Mouse (Mus musculus) T-helper 1 cell (primary cell): Measurements from ENCODE around the gene Dvl3.

Experiments used
- in situ Hi-C: fragments of 300-600 bp; cut with MboI, MseI; formaldehyde crosslinking; loops from one replicate; pipeline ENCODE4 v1.15.1; 2025; ENCODE audit warnings: high pct_unique_total_duplicates

Dvl3 gene

DNA sequence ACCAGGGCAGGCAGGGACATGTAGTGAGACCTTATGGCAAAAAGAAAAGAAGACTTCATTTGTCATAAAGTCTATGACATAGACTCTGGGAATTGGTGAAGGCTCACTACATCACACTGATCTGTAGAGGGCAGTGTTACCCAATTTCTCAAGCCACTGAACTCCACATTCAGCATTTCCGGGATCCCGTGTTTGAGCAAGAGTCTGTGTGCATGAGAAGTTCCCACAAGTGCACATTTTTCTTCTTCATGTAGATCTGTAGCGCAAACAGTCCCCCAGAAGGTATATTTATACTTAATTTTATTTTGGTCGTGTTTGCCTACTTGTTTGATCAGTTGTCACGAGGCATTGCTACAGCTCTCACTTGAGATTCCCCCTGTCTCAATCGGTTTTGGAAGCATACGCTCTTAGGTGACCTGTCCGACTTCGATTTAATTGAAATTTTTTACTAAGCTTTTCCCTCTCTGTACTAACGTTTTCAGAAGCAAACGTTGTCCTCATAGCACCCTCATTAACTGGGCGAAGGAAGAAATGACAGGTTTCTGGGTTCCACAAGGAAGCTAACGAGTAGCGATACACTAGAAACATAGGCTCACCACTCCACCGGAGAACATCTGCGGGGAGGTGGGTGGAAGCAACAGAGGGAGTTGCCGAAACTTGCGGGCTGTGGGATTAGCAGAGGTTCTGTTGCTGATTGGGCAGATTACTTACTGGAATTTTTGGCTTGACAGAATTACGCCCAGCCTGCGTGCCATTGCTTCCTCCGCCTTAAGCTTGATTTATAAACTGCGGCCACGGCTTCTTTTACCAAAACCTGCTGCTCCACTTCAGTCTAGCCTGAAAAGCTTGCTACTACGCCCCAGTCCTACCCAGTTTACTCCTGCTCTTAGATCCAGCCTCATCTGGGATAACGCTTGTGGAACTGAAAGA lies 19.8 kb upstream of the Dvl3 start:
- in situ Hi-C loops = no loop called here

DNA sequence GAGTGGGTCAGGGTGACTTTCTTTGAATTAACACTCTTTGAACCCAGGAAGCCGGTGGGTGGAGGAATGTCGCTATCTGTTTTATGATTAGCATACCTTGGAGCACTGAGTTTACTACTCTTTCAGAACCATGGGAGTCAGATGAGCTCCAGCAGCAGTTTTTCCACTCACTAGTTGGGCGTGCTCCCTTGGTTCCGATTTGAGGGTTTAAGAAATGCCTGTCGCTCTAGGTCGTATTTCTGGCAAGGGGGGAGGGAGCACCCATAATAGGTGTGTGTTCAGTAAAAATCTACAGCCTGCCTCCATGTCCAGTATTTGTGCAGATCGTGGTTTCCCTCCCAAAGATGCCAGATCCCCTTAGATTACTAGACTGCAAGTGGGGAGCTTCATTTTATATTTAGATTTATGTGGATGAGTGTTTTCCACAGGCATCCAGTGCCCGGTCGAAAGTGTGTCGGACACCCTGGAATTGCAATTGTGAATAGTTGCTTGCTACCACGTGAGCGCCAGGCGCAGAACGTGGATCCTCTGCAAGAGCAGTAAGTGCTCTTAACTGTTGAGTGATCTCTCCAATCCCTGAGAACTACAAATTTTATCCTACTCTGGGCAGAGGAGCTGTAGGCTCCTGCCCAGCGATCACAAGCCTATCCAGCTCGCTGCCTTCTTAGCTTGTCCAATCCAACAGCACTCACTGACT lies 18.7 kb upstream of the Dvl3 start:
- in situ Hi-C loops = no loop called here

DNA sequence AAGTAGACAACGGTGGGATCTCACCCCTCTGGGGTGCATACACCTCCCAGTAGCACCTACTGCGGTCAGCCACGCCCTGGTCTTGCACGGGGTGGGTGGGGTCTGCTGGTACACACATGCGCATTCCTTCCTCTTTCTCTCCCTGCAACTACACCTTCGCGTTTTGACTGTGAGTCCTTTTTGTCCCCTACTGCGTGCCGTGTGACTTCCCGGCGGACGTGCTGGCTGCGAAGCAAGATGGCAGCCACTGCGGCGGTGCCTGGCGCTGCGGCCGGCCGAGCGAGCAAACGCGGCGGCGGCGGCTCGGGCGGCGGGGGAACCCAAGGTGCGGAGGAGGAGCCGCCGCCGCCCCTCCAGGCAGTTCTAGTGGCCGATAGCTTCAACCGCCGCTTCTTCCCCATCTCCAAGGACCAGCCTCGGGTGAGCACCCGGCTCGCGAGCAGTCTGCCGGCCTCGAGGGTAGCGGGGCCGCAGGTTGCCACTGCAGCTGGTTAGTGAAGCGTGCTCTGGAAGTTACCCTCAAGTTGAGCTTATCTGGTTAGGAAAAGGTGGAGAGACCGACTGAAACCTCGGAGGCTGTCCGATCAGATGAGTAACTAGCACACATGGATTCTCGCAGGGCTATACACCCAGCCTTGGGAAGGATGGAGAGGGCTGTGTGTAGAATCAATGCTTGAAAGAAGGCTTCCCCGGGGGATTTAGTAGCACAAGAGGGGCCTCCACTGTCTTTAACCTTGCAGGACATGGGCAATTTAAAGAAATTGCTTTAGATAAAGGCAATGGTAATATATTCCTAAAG lies 17.9 kb upstream of the Dvl3 start, which contains the start of gene Eif2b5:
TSS of gene Eif2b5 (plus strand) at position 141 of the 799 bp plus-strand sequence.
- in situ Hi-C loops = no loop called here

DNA sequence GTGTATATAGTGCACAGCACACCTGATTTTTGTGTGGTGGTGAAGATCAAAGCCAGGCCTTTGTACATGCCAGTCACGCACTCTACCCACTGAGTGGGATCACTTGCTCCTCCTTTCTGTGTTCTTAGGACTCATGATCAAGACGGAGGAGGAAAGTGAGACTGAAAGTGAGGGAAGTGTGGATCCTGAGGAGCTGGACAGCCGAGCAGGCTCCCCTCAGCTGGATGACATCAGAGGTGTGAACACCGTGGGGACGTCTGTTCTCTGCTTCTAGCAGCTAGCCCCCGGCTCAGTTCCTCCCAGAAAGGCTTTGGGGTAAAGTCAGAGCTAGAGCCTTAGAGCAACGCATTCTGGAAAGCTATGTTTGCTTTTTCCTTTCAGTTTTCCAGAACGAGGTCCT lies 10.8 kb upstream of the Dvl3 start:
- in situ Hi-C loops = loop anchor here (5.0 kb wide), 1 partner anchor 41 kb away; the partner anchor contains the start of gene Abcf3

DNA sequence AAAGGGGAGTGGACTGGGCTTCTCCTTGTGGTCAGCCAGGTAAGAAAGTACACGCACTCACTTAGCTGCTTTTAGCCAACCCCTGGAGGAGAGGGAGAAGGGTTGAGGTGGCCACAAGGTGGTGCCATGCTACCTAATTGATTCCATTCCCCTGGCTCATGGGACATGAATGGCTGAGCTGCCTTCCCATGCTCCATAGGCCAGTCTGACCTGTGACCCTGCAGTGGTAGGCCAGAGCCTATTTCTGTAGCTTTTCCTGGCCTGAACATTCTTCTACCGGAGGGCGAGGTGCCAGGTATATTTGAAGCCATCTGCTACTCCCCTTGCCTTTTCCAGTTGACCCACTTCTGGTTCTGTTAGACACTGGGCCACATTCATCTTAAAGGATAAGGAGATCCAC lies 7.4 kb upstream of the Dvl3 start:
- in situ Hi-C loops = loop anchor here (5.0 kb wide), 1 partner anchor 38 kb away; the partner anchor contains the start of gene Abcf3

DNA sequence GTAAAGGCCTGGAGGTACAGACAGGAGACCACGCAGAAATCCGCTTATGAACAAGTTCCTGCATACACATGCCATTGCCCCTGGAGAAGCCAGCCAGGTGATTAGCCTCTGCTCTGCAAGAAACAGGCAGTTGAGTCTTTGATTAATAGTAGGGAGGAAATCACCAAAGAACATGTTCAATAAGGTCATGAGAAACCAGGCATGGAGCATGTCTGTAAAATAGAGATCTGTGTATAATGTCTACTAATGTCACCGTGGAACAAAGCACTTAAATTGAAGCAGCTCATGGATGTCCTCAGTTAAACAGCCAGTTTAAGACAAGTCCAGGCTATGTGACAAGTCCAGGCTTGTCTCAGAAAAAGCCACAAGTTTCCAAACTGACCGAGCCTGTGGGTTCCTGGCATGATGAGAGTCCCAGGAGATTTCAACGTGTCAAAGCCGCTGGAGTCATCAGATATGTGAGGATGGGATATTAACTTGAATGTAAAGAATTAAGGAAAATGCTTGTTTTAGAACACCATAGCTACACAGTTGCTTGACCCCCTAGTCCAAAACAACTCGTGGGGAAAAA lies 5.4 kb upstream of the Dvl3 start:
- in situ Hi-C loops = no loop called here

DNA sequence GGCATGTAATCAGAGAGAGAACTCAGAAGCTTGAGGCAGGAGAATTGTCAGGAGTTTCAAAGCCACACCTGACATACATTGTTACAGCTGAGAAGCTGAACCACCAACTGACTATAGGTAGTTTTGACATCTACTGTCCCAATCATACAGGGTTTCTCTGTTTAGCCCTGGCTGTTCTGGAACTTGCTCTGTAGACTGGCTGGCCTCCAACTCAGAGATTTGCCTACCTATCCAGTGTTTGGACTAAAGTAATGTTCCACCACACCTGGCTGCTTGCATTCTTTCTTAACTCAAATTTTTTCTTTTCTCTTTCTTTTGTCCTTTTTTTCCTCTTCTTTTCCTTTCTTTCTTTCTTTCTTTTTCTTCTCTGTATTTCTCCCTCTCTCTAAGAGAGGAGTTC lies 750 bp upstream of the Dvl3 start:
- in situ Hi-C loops = no loop called here

DNA sequence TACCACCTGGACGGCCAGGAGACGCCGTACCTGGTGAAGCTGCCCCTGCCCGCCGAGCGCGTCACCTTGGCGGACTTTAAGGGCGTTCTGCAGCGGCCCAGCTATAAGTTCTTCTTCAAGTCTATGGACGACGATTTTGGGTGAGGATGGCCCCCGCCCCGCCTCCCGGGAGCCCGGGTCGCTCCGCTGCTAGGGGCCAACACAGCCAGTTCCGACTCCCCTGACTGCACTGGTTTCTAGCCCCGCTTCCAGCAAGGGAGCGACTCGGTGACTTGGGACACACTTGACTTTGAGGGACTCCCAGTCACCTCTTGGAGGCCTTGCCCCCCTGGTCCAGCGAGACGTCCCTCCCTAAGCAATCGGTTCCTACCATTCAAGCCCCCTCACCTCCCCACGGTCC lies 434 bp downstream of the Dvl3 start:
- in situ Hi-C loops = no loop called here

DNA sequence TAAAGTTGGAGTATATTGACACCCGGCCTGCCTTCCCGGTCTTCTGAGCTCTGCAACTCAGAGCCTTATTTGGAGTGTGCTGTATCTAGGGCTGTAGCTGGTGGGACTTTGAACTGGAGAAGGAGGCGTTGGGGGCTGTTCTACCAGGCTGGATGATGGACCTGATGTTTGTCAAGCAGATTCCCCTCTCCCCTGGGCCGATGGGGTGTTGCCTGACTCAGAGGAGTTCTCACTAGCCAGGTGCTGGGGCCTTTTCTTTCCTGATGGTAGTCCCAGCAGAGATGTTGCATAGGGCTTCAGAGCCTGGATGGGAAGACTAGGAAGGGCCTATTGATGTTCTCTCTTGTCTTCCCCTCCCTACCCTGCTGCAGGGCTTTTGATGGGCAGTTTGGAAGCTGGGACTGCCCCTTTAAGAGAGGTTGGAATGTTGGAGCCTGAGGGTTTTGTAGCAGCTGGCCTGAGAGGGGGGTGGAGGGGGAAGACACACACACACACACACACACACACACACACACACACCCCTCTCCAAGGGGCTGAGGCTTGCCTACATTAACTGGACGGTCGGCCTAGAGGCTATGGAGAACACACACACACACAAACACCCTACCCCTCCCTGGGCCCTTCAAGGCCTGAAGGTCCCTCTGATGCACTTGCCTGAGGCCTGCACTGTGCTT lies 1.1 kb downstream of the Dvl3 start:
- in situ Hi-C loops = no loop called here

DNA sequence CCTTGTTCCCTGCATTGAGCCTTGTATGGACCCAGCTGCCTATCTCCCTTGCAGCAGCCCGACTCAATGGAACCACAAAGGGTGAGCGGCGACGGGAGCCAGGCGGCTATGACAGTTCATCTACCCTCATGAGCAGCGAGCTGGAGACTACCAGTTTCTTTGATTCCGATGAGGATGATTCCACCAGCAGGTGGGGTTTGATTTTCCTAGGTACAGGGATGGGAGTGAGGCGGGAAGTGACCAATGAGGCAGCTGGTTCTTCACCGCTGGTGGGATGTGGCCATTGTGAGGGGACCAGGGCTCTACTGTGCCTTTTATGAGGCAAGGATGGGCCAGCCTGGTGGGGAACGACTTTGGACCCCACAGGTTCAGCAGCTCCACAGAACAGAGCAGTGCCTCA lies 7.1 kb downstream of the Dvl3 start:
- in situ Hi-C loops = no loop called here

DNA sequence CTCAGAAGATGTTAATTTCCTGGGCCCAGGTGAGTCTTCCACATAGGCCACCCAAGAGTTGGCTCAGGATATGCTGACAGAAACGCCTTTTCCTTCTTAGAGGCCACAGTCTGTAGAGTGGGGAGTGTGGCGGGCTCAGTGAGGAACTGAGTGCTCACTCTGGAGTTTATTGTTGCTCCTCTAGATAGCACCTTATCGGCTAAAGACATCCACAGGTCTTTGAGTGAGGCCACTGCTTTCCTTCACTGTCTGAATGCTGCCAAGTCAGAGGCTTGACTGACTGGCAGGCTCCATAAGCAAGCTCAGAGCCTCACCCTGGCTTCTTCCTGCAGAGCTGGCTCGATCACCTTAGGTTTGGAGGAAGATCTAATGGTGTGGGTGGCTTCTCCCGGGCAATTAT lies 12.0 kb downstream of the Dvl3 start:
- in situ Hi-C loops = no loop called here

DNA sequence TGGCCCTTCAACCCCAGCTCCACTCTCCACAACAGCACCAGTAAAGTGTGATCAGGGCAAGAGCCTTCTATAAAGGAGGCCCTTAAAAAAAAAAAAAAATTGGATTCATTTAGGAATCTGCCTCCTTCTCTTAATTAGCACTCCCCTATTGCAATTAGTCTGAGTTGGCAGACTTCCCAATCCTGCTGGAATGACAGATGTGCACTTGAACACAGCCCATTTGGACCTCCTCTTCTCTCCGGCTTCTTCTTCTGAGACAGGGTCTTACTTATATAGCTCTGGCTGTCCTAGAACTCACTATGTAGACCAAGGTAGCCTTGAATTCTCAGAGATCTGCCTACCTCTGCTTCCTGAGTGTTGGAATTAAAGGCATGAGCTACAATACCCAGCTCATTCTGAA lies 12.6 kb downstream of the Dvl3 start:
- in situ Hi-C loops = no loop called here

DNA sequence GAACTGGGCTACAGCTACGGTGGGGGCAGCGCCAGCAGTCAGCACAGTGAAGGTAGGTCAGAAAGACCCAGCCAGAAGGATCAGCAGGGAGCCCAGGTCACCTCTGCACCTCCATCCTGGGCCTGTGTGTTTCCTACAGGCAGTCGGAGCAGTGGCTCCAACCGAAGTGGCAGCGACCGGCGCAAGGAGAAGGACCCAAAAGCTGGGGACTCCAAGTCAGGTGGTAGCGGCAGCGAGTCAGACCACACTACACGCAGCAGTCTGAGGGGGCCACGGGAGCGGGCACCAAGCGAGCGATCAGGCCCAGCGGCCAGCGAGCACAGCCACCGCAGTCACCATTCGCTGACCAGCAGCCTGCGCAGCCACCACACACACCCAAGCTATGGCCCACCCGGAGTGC lies 14.2 kb downstream of the Dvl3 start:
- in situ Hi-C loops = no loop called here

DNA sequence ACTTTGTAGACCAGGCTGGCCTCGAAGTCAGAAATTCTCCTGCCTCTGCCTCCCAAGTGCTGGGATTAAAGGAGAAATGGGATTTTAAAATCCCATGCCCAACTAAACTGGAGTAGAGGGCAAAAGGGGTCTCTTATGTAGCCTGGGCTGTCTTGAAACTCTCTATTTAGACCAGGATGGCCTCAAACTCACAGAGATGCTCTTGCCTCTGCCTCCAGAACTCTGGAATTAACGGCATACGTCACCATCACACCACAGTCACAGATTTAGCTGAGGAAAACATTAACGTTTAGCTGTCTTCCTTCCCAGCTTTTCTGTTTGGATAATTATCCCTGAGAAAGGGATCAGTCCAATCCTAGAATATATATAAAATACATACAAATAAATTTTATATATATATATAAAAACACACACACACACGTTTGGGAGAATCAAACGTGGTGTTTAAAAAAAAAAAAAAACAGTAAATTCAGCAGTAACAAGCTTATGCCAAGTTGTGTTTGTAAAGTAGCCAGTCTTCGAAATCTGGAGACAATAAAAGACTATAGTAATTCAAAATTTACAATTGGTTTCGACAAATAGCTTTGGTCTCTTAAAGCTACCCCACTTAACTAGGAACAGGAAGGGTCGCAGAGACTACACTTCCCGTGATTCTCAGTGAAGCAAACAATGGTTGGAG lies 18.0 kb downstream of the Dvl3 start:
- in situ Hi-C loops = no loop called here

DNA sequence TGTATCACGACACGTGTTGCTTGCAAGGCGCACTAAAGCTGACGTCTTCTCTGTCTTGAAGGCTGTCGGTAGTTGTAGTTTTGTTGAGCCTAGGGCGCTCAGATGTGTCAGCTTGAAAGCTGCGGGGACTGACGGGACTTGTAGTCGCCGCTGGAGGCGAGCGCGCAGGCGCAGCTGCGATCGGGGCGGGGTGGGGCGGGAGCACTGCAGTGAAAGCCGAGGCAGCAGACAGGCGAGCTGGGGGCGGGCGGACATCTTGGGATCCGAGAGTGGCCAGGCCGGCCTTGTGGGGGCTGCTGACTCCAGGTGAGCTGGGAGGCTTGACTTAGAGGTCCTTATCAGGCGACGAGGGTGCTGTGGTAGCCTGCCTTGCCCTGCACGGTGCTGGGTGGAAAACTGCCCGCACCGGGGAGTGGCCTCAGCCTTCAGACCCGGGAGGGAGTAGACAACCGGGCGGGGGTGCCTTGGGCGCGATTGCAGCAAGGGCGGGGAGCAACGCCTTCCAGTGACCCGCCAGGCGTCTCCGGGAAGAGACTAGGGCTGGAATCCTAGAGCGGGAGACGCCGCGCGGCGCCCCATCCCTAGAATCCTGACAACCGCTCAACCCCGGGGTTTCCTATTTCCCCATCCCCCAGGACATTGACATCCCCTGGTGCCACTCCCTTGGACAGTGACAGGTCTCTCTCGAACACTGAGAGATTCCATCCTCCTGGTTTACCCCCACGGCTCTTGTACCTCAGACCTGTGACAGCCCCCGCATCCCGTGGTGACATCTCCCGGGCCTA lies 18.7 kb downstream of the Dvl3 start, which contains the start of gene Ap2m1:
TSS of gene Ap2m1 (plus strand) at position 183 of the 785 bp plus-strand sequence.
- in situ Hi-C loops = no loop called here

DNA sequence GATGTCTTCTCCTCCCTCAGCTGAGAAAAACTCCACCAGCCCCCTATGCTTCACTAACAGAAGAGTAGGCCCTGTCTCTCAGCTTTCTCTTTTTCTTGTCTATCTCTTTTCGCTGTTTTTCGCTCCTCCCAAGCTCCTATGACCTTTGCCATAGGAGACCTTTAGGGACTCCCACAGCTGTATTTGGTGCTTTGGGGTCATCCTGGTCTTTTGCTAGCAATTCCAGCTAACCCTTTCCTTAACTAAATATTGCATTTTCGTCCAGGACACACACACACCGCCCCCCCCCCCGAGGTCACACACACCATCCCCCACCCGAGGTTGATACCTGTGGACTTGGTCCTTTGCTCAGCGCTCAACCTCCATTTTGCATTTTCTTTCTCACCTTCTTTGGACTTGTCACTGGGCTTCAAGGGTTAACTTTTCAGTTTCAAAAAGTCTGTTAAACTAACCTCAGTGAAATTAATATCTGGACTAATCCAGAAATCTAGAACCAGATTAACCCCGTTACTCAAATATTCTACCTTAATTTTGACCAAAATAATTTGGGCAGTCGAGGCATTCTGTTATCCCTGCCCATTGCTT lies 19.4 kb downstream of the Dvl3 start:
- in situ Hi-C loops = no loop called here

DNA sequence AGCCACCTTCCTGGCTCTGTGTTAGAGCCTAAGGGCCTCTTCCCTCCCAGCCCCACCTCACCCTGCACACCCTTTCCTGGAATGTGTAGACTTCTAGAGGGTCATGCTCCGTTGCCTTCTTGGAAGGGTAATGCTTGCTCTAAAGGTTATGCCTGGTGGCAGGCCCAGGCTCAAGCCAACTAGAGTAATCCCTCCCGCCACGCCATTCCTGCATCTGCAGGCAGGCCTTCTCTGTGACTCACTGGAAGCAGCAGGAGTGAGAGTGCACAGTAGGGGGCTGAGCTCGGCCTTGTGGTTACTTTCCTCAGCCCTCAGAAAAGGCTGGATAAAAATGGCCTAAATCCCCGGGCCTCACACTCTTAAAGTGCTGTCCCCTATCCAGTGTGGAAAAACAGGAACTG lies 20.3 kb downstream of the Dvl3 start:
- in situ Hi-C loops = no loop called here

DNA sequence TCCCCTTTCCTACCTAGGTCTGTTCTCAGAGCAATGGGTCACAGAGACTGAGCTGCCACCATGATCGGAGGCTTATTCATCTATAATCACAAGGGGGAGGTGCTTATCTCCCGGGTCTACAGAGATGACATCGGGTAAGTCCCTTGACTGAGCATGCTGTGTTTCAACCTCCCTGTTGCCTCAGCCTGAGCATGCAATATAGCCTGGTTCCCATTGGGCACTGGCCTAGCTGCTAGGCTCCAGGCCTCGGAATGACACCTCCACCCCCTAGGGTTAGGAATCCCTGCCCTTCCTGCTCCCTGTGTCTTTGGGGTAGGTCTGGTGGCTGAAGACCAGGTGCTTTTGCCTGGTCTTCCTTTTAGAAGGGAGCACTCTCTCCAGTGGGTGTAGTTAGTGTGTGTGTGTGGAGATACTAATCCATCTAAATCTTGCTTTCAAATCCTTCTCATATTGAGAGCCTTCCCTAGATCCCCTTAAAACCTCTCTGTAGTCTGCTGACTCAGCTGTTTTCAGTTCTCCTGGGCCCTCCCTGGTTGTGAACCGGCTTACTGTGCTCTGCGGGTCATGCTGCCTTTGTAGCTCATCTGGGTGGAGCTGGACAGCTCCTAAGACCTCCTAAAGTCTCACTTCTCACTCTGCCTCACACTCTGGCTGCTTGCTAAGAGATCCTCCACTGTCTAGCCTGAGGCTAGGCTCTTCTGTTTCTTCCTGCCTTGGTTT lies 21.0 kb downstream of the Dvl3 start:
- in situ Hi-C loops = no loop called here

DNA sequence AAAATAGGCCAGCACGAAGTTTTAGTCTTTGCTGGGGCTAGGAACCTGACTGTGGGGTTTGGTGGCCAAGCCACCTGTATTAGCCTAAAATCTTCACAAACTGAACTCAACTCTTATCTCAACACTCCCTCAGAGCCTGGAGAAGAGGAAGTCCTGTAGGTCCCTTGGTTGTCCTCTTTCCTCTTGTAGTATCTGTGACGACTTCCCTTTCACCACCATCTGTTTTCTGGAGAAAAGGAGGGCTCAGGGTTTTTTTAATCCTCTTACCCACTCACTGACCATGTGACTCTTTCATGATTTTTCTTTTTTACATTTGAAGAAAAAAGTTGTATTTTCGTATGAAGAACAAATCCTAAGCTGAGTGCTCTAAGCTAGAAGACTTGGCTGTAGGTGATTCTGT lies 22.9 kb downstream of the Dvl3 start:
- in situ Hi-C loops = no loop called here
